Mouse (Mus musculus) liver, embryonic 16.5 days (tissue): ENCODE measurements around the gene Ankrd23. TPM values are rescaled to one million over a fixed set of nuclear protein-coding genes. Genes with fewer than 3 reads are reported as not detected.

Source experiments
- ATAC-seq: fragments of 200-750 bp; cut with Nextera tagmentation; 2 replicates; pipeline ENCODE4 v1.8.0; 2017; ENCODE audit warnings: low read depth, mild to moderate bottlenecking, moderate number of reproducible peaks, moderate library complexity
- H3K27ac ChIP-seq: fragments of 300-500 bp; sonication (generic); 2 replicates; pipeline ENCODE4 v1.5.1; 2014; ENCODE audit warnings: mild to moderate bottlenecking, low read length
- H3K27me3 ChIP-seq: fragments of 300-500 bp; sonication (generic); 2 replicates; pipeline ENCODE4 v1.6.1; 2014; ENCODE audit warnings: low read depth, low read length, mixed read lengths; ENCODE audit not compliant: control insufficient read depth, insufficient read depth
- H3K36me3 ChIP-seq: fragments of 300-500 bp; sonication (generic); 2 replicates; pipeline ENCODE4 v1.6.1; 2014; ENCODE audit warnings: mild to moderate bottlenecking; ENCODE audit not compliant: control insufficient read depth, insufficient read depth
- H3K4me1 ChIP-seq: fragments of 300-500 bp; sonication (generic); 2 replicates; pipeline ENCODE4 v1.6.1; 2014; ENCODE audit warnings: low read depth, low read length, mixed read lengths; ENCODE audit not compliant: control insufficient read depth
- H3K4me2 ChIP-seq: fragments of 300-500 bp; sonication (generic); 2 replicates; pipeline ENCODE4 v1.6.1; 2014; ENCODE audit warnings: low read depth, low read length, mixed read lengths
- H3K4me3 ChIP-seq: fragments of 300-500 bp; sonication (generic); 2 replicates; pipeline ENCODE4 v1.5.1; 2014; ENCODE audit warnings: low read depth, mild to moderate bottlenecking, low read length
- H3K9ac ChIP-seq: fragments of 300-500 bp; sonication (generic); 2 replicates; pipeline ENCODE4 v1.6.1; 2014; ENCODE audit warnings: low read depth, low read length
- H3K9me3 ChIP-seq: fragments of 300-500 bp; sonication (generic); replicated peaks from 2 replicates; pipeline ENCODE4 v1.6.1; 2016; ENCODE audit warnings: low read length; ENCODE audit not compliant: control insufficient read depth
- WGBS: fragments of 180-500 bp; shearing (Covaris S2); extraction: QIAGEN DNeasy Blood & Tissue Kit; methylation state at CpG from one replicate; pipeline ENCODE4 v1.1.7; 2014; ENCODE audit not compliant: insufficient replicate concordance; 5-methylcytosine and 5-hydroxymethylcytosine counted together
- polyA plus RNA-seq: library from polyadenylated mRNA; unstranded; fragments of >200 nt; fragmentation: Nextera tagmentation; extraction: Ambion mirVana; gene quantifications from 2 replicates; pipeline ENCODE4 v1.2.1, GENCODE M21; 2015

Gene Ankrd23
- polyA plus RNA-seq, 1 experiment from 2014 or later, result 4.3 TPM

GRCm38 (mm10) chr1:36511289-36512021 lies 25.2 kb downstream of the Ankrd23 start, which contains the start of gene Cnnm3:
Gene Cnnm3, plus strand, starts transcription at chr1:36511867.
- H3K9ac ChIP-seq, result peak within 1 kb of the TSS; percentile 85
- no peaks in the 10 kb centered on the region for H3K9me3 ChIP-seq
- H3K4me2 ChIP-seq, result peak within 1 kb of the TSS; percentile 91
- H3K4me3 ChIP-seq, result peak within 1 kb of the TSS; percentile 89
- ATAC-seq, result peak; percentile 99
- 1% methylated on average over 49 of the region's 51 CpGs for WGBS
- H3K4me1 ChIP-seq, result peaks cover 13% of the 10 kb centered on the region
- no peaks in the 10 kb centered on the region for H3K36me3 ChIP-seq
- H3K27me3 ChIP-seq, result no peaks in the 10 kb centered on the region
- H3K27ac ChIP-seq, result peak within 1 kb of the TSS; percentile 94

GRCm38 (mm10) chr1:36508238-36508637 lies 28.4 kb downstream of the Ankrd23 start:
- Histone ChIP-seq H3K4me1 (peaks cover 8% of the 10 kb centered on the region), H3K4me2 (no peak overlapping the region), H3K27me3 (no peaks in the 10 kb centered on the region), H3K36me3 (no peaks in the 10 kb centered on the region), H3K27ac (no peak overlapping the region), H3K4me3 (no peak overlapping the region), H3K9ac (no peak overlapping the region), H3K9me3 (no peaks in the 10 kb centered on the region)
- no peak for ATAC-seq
- WGBS, result 51% methylated on average over 5 of the region's 5 CpGs

DNA sequence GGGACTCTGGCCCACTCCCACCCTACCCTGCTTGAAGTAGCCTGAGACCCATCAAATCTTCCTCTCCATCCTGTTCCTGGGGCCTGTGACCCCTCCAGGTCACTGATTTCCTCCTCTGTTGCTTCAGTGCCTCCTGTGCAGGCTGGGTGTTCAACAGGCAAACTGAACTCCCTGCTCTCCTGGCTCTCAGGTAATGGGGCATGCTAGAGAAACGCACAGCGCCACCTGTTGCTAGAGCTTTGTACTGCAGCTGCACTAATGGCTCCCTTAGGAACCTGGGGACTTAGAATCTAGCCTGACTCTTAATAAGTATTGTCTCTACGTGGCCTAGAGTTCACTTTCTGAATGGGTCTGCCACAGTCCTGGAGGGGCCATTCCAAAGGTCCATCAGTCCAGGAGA lies 35.4 kb downstream of the Ankrd23 start:
- Histone ChIP-seq H3K4me1 (no peaks in the 10 kb centered on the region), H3K4me2 (no peak overlapping the region), H3K27me3 (no peaks in the 10 kb centered on the region), H3K9ac (no peak overlapping the region), H3K4me3 (no peak overlapping the region), H3K36me3 (no peaks in the 10 kb centered on the region), H3K27ac (no peak overlapping the region), H3K9me3 (no peaks in the 10 kb centered on the region)
- ATAC-seq, result peak; percentile 24; the same call in 1 of the 2 replicates
- WGBS, result 3% methylated on average over 3 of the region's 3 CpGs

GRCm38 (mm10) chr1:36497312-36497711 lies 39.4 kb downstream of the Ankrd23 start:
- H3K9ac ChIP-seq, result no peak overlapping the region
- H3K4me2 ChIP-seq, result no peak overlapping the region
- no peaks in the 10 kb centered on the region for H3K9me3 ChIP-seq
- WGBS, result 54% methylated on average over 2 of the region's 2 CpGs
- H3K27me3 ChIP-seq, result no peaks in the 10 kb centered on the region
- no peak overlapping the region for H3K4me3 ChIP-seq
- H3K36me3 ChIP-seq, result no peaks in the 10 kb centered on the region
- H3K4me1 ChIP-seq, result no peaks in the 10 kb centered on the region
- ATAC-seq, result no peak
- no peak overlapping the region for H3K27ac ChIP-seq

DNA sequence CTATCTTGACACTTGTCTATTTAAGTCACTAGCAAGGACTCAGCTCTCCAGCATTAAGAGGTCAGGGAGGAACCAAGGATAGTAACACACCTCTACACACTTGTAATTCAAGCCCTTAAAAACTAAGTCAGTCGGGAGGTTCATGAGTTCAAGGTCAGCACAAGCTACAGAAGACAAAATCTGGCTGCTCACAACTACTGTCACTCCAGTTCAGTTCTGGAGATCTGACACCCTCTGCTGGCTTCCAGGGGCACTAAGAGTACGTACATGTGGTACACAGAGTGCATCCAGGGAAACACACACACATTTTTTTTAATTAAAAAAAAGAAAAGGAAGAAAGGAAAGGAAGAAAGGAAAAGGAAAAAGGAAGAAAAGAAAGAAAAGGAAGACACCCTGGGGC lies 40.0 kb downstream of the Ankrd23 start:
- 50% methylated on average over 2 of the region's 2 CpGs for WGBS
- no peak for ATAC-seq
- Histone ChIP-seq H3K4me3 (no peak overlapping the region), H3K9ac (no peak overlapping the region), H3K4me1 (no peaks in the 10 kb centered on the region), H3K27me3 (no peaks in the 10 kb centered on the region), H3K27ac (no peak overlapping the region), H3K36me3 (no peaks in the 10 kb centered on the region), H3K9me3 (no peaks in the 10 kb centered on the region), H3K4me2 (no peak overlapping the region)

DNA sequence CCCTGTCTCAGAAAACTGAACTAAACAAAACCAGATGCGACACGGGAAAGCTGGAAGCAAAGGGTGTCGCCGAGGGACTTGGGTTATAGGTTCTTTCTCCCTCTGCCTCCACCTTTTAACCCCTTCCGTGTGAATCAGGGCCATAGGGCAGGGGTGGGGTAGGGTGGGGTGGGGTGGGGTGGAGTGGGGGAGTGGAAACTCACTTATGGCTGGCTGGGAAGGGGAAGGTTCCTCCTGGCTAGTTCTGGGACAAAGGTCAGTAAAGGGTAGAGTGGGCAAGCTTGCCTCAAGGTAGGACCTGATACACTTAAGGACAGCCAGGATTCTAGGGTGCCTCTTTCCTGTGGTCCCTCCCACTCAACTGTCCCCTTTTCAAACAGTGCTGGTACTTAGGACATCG lies 43.4 kb downstream of the Ankrd23 start:
- no peak overlapping the region for H3K27ac ChIP-seq
- no peak overlapping the region for H3K4me3 ChIP-seq
- no peaks in the 10 kb centered on the region for H3K9me3 ChIP-seq
- H3K9ac ChIP-seq, result no peak overlapping the region
- no peak overlapping the region for H3K4me2 ChIP-seq
- no peaks in the 10 kb centered on the region for H3K4me1 ChIP-seq
- no peaks in the 10 kb centered on the region for H3K36me3 ChIP-seq
- H3K27me3 ChIP-seq, result no peaks in the 10 kb centered on the region
- ATAC-seq, result no peak
- 66% methylated on average over 6 of the region's 6 CpGs for WGBS

- Histone ChIP-seq H3K27ac (no peak overlapping the region), H3K4me3 (no peak overlapping the region), H3K4me1 (no peaks in the 10 kb centered on the region), H3K27me3 (no peaks in the 10 kb centered on the region), H3K9me3 (no peaks in the 10 kb centered on the region), H3K9ac (no peak overlapping the region), H3K36me3 (no peaks in the 10 kb centered on the region), H3K4me2 (no peak overlapping the region)
- no peak for ATAC-seq
- WGBS, result 50% methylated on average over 9 of the region's 9 CpGs
Measured at GRCm38 (mm10) chr1:36492416-36493139, 44.1 kb downstream of the Ankrd23 start.

- no peaks in the 10 kb centered on the region for H3K36me3 ChIP-seq
- 62% methylated on average over 6 of the region's 6 CpGs for WGBS
- no peak overlapping the region for H3K27ac ChIP-seq
- no peaks in the 10 kb centered on the region for H3K27me3 ChIP-seq
- H3K4me2 ChIP-seq, result no peak overlapping the region
- H3K4me3 ChIP-seq, result no peak overlapping the region
- H3K9me3 ChIP-seq, result no peaks in the 10 kb centered on the region
- H3K4me1 ChIP-seq, result no peaks in the 10 kb centered on the region
- H3K9ac ChIP-seq, result no peak overlapping the region
- no peak for ATAC-seq
Measured at GRCm38 (mm10) chr1:36489661-36490060, 47.0 kb downstream of the Ankrd23 start.

GRCm38 (mm10) chr1:36487111-36487510 lies 49.6 kb downstream of the Ankrd23 start:
- Histone ChIP-seq H3K36me3 (no peaks in the 10 kb centered on the region), H3K4me1 (no peaks in the 10 kb centered on the region), H3K27ac (no peak overlapping the region), H3K4me3 (no peak overlapping the region), H3K9me3 (no peaks in the 10 kb centered on the region), H3K4me2 (no peak overlapping the region), H3K9ac (no peak overlapping the region), H3K27me3 (no peaks in the 10 kb centered on the region)
- no peak for ATAC-seq
- WGBS, result 76% methylated on average over 9 of the region's 9 CpGs
